Mouse (Mus musculus): ENCODE measurements around the gene Zdhhc12. TPM values are rescaled to one million over a fixed set of nuclear protein-coding genes. Genes with fewer than 3 reads are reported as not detected.

The Zdhhc12 gene
- polyA plus RNA-seq, 1 experiment from 2014 or later, result 22.9 TPM

DNA sequence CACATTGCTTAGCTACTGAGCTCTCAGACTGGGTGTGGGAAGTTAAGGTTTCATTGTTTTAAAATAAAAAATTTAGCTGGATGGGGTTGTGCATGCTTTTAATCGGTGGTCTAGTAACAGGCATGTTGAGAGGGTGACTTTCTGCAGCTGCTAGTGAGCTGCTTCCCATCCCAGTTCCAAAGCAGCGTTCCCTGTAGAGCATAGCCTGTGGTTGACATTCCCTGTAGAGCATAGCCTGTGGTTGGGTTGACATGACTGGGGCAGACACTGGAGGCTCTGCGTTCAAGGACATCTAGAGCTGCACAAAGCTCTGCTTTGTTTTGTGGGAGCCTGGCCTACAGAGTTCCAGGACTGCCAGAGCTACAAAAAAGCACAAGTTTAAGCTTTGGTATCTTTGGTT, 20.2 kb downstream of the Zdhhc12 start:
- no peak for ATAC-seq (ENCODE audit: low FRiP score)
- Histone ChIP-seq H3K36me3 (replicated peaks) (peaks cover 47% of the 10 kb centered on the region), H3K9me3 (no peaks in the 10 kb centered on the region), H3K4me3 (replicated peaks) (no peak overlapping the region), H3K9ac (no peak overlapping the region), H3K4me2 (no peak overlapping the region), H3K4me1 (peaks cover 10% of the 10 kb centered on the region), H3K27me3 (no peaks in the 10 kb centered on the region), H3K27ac (no peak overlapping the region)
- WGBS, result 67% methylated on average over 3 of the region's 3 CpGs

- Histone ChIP-seq H3K4me3 (replicated peaks) (no peak overlapping the region), H3K36me3 (replicated peaks) (peaks cover 51% of the 10 kb centered on the region), H3K9ac (no peak overlapping the region), H3K27ac (no peak overlapping the region), H3K27me3 (no peaks in the 10 kb centered on the region), H3K9me3 (no peaks in the 10 kb centered on the region), H3K4me2 (no peak overlapping the region), H3K4me1 (peaks cover 10% of the 10 kb centered on the region)
- WGBS, result 68% methylated on average over 7 of the region's 7 CpGs
- ATAC-seq (ENCODE audit: low FRiP score), result no peak
These were observed 20.6 kb downstream of the Zdhhc12 start for GRCm38 (mm10) chr2:30072875-30073274.

- no peak for ATAC-seq (ENCODE audit: low FRiP score)
- WGBS, result 18% methylated on average over 7 of the region's 7 CpGs
- Histone ChIP-seq H3K9me3 (no peaks in the 10 kb centered on the region), H3K27ac (peak overlapping the region; percentile 100; the same call in 1 of the 2 replicates), H3K4me2 (peak overlapping the region; percentile 80), H3K4me3 (replicated peaks) (peak overlapping the region; percentile 98), H3K36me3 (replicated peaks) (peaks cover 40% of the 10 kb centered on the region), H3K27me3 (no peaks in the 10 kb centered on the region), H3K4me1 (peaks cover 35% of the 10 kb centered on the region), H3K9ac (peak overlapping the region; percentile 100)
These were observed 25.5 kb downstream of the Zdhhc12 start for GRCm38 (mm10) chr2:30067962-30068361.

- Histone ChIP-seq H3K27ac (peak overlapping the region; percentile 100), H3K9me3 (no peaks in the 10 kb centered on the region), H3K4me2 (peak overlapping the region; percentile 80), H3K27me3 (no peaks in the 10 kb centered on the region), H3K36me3 (replicated peaks) (peaks cover 33% of the 10 kb centered on the region), H3K9ac (peak overlapping the region; percentile 100), H3K4me1 (peaks cover 42% of the 10 kb centered on the region), H3K4me3 (replicated peaks) (peak overlapping the region; percentile 98)
- under 1% methylated on average over 46 of the region's 69 CpGs for WGBS
- peak; percentile 37 for ATAC-seq (ENCODE audit: low FRiP score)
These were observed 26.2 kb downstream of the Zdhhc12 start for GRCm38 (mm10) chr2:30067031-30067888.

- peak overlapping the region; percentile 80 for H3K4me2 ChIP-seq
- H3K4me3 ChIP-seq (replicated peaks), result peak overlapping the region; percentile 98
- H3K27me3 ChIP-seq, result no peaks in the 10 kb centered on the region
- peaks cover 51% of the 10 kb centered on the region for H3K4me1 ChIP-seq
- peak; percentile 93 for ATAC-seq (ENCODE audit: low FRiP score)
- peak overlapping the region; percentile 100 for H3K27ac ChIP-seq
- WGBS, result under 1% methylated on average over 80 of the region's 101 CpGs
- H3K9ac ChIP-seq, result peak overlapping the region; percentile 100
- no peaks in the 10 kb centered on the region for H3K9me3 ChIP-seq
- peaks cover 28% of the 10 kb centered on the region for H3K36me3 ChIP-seq (replicated peaks)
These were observed 27.2 kb downstream of the Zdhhc12 start for GRCm38 (mm10) chr2:30066046-30066901.

DNA sequence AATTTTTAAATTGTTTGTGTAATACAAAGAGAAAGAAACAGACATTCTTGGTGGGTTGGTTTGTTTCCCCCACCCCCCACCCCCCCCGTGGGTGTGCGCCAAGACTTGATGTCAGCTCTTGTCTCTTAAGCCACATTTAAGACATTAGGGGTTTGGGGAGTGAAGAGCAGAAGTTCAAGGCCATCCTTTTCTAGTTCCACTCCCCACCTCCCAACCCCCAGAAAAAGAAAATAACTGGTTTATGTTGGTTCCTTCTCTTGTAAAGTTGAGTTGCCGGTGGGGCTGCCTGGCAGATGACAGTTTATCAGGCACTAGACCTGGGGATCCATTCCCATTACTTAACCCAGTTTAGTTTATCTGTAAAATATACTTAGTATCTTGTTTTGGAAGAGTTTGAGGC, 29.1 kb downstream of the Zdhhc12 start:
- Histone ChIP-seq H3K9me3 (no peaks in the 10 kb centered on the region), H3K4me2 (peak overlapping the region; percentile 87), H3K4me3 (replicated peaks) (peak overlapping the region; percentile 57), H3K36me3 (replicated peaks) (peaks cover 13% of the 10 kb centered on the region), H3K27me3 (no peaks in the 10 kb centered on the region), H3K4me1 (peaks cover 53% of the 10 kb centered on the region), H3K27ac (no peak overlapping the region), H3K9ac (peak overlapping the region; percentile 68)
- no peak for ATAC-seq (ENCODE audit: low FRiP score)
- 51% methylated on average over 3 of the region's 3 CpGs for WGBS

DNA sequence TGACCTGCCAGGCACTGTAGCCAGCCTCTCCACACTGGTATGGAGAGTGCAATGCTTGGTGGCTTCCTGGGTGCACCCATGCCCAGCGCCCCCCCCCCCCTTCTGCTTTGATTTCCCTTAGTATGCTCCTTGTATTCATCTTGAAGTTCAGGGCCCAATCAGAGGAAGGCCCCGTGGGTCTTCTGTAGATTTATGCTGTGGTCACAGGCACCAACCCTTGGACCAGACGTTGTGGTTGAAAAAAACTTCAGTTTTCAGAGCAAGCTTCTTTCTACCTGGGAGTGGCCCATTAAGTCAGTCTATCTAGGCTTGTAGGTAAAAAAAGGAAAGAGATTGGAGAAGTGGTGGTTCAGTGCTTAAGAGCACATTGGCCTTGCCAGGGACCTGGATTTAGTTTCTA, 29.7 kb downstream of the Zdhhc12 start:
- Histone ChIP-seq H3K4me1 (peaks cover 53% of the 10 kb centered on the region), H3K36me3 (replicated peaks) (peaks cover 9% of the 10 kb centered on the region), H3K4me2 (peak overlapping the region; percentile 87), H3K9ac (peak overlapping the region; percentile 68), H3K9me3 (no peaks in the 10 kb centered on the region), H3K4me3 (replicated peaks) (peak overlapping the region; percentile 57), H3K27me3 (no peaks in the 10 kb centered on the region), H3K27ac (0 out of 2 replicates have a peak overlapping the region, but pooled peaks have one; percentile 92)
- WGBS, result 9% methylated on average over 3 of the region's 3 CpGs
- no peak for ATAC-seq (ENCODE audit: low FRiP score)

GRCm38 (mm10) chr2:30063235-30063634, 30.2 kb downstream of the Zdhhc12 start:
- Histone ChIP-seq H3K4me2 (peak overlapping the region; percentile 87), H3K9ac (peak overlapping the region; percentile 68), H3K9me3 (no peaks in the 10 kb centered on the region), H3K36me3 (replicated peaks) (peaks cover 4% of the 10 kb centered on the region), H3K27me3 (no peaks in the 10 kb centered on the region), H3K4me3 (replicated peaks) (peak overlapping the region; percentile 57), H3K4me1 (peaks cover 52% of the 10 kb centered on the region), H3K27ac (peak overlapping the region; percentile 92)
- no peak for ATAC-seq (ENCODE audit: low FRiP score)
- 7% methylated on average over 8 of the region's 8 CpGs for WGBS

- peak overlapping the region; percentile 92 for H3K27ac ChIP-seq
- peaks cover 50% of the 10 kb centered on the region for H3K4me1 ChIP-seq
- WGBS, result under 1% methylated on average over 40 of the region's 40 CpGs
These were observed 31.0 kb downstream of the Zdhhc12 start for GRCm38 (mm10) chr2:30062249-30063093.

DNA sequence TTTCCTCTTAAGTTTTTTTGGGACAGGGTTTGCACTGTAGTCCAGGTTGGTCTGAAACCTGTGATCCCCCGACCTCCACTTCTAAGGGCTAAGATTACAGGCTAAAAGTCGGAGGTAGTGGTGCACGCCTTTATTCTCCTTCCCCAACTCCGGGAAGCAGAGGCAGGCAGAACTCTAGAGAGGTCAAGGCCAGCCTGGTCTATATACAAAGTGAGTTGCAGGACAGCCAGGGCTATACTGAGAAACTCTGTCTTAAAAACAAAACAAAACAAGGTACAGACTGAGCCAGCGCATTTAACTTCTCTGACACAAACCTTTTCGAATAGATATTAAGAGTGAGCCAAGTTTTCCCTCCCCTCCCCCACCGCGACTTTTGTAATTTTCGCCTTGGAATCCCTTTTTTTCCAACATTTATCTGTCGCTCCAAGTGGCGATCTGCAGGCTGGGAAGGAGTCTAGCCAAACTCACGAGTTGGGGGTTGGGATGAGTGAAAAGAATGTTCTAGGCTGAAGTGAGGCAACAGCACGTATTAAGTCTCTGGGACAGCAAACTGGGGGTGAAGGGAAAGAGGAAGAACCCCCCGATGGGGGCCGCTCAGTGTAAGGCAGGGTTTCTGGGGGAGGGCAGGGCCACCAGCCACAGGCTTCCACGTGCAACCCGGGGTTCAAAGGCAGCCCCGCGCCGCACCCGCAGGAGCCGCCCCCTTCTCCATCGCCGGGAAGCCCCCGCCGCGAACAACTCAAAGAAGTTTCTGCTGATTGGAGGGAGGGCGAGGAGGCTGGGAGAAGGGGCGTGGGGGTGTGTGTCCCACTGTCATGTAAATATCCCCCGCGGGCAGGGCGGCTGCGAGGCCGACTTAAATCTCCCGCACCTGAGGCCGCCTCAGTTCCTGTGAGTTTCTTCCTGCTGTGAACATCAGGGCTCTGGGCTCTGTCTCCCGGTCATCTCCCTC, 32.0 kb downstream of the Zdhhc12 start:
- peak overlapping the region; percentile 68 for H3K9ac ChIP-seq
- H3K4me3 ChIP-seq (replicated peaks), result peak overlapping the region; percentile 57
- peak overlapping the region; percentile 92 for H3K27ac ChIP-seq
- peak overlapping the region; percentile 87 for H3K4me2 ChIP-seq
- no peaks in the 10 kb centered on the region for H3K27me3 ChIP-seq
- H3K36me3 ChIP-seq (replicated peaks), result no peaks in the 10 kb centered on the region
- H3K4me1 ChIP-seq, result peaks cover 54% of the 10 kb centered on the region
- 9% methylated on average over 37 of the region's 37 CpGs for WGBS
- ATAC-seq (ENCODE audit: low FRiP score), result no peak
- H3K9me3 ChIP-seq, result no peaks in the 10 kb centered on the region

More at GRCm38 (mm10) chr2:30062249-30063093, 31.0 kb downstream of the Zdhhc12 start:
- ATAC-seq (ENCODE audit: low FRiP score), result no peak
- Histone ChIP-seq H3K36me3 (replicated peaks) (no peaks in the 10 kb centered on the region), H3K9me3 (no peaks in the 10 kb centered on the region), H3K4me3 (replicated peaks) (peak overlapping the region; percentile 57), H3K4me2 (peak overlapping the region; percentile 87), H3K27me3 (no peaks in the 10 kb centered on the region), H3K9ac (peak overlapping the region; percentile 68)

DNA sequence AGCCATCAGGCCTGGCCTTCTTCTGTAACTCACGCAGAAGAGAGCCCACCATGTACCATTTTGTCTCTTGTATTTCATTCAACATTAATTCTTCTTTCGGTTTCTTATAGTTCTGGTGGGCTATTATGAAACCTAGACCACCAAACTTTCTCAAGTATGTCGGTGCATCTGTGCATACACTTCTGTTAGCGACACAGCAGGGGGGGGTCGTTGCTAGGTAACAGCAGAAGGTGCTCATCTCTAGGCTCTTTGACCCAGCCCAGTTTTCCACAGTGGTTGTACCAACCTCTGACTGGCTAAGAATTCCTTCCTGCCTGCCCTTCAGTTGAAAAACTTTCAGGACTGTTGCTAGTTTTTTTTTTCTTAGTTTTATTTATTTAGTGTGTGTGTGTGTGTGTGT, 35.0 kb downstream of the Zdhhc12 start:
- WGBS, result 40% methylated on average over 5 of the region's 5 CpGs
- H3K27me3 ChIP-seq, result 0 out of 2 replicates have a peak, but pooled peaks cover 3% of the 10 kb centered on the region
- H3K4me1 ChIP-seq, result peaks cover 32% of the 10 kb centered on the region
- H3K36me3 ChIP-seq (replicated peaks), result no peaks in the 10 kb centered on the region
- no peak overlapping the region for H3K4me2 ChIP-seq
- H3K9me3 ChIP-seq, result no peaks in the 10 kb centered on the region
- no peak overlapping the region for H3K9ac ChIP-seq
- ATAC-seq (ENCODE audit: low FRiP score), result no peak
- no peak overlapping the region for H3K27ac ChIP-seq
- no peak overlapping the region for H3K4me3 ChIP-seq (replicated peaks)
